Mouse (Mus musculus): Measurements from ENCODE around the gene 4930455H04Rik. TPM values are rescaled to one million over a fixed set of nuclear protein-coding genes. Genes with fewer than 3 reads are reported as not detected.

The 4930455H04Rik gene
- total RNA-seq (2021) = under 1 TPM in 1 of 2 experiments, not detected in 1; 0.21 TPM
- long read RNA-seq, experiment 1 = 0 reads
- long read RNA-seq, experiment 2 = 0 reads

DNA sequence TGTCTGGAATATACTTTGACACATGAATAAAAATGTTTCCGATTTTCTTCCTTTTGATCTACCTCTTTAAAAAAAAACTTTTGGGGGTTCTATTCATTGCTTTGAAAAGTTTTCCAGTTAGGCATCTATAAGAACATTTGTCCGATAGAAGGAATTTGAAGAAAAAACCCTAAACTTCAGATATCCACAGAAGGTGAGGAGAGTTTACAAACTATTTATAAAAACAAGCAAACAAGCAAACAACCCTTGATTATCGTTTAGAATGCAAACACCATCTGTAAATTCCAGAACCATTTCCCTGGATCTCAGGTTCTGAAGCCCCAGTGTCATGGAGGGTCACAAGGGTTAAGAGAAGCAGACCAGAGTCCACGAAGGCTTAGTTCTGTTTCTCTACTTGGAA lies at the start of gene 4930455H04Rik:
Gene 4930455H04Rik (plus strand): TSS at position 301 of the 400 bp plus-strand sequence.
- no peak for DNase-seq

GRCm38 (mm10) chr3:116921535-116921934 lies 46.5 kb upstream of the 4930455H04Rik start:
- no peak for DNase-seq

- DNase-seq = no peak
Measured at GRCm38 (mm10) chr3:116923042-116923441, 45.0 kb upstream of the 4930455H04Rik start.

- DNase-seq = peak; percentile 41 to 48
Measured at GRCm38 (mm10) chr3:116928994-116929393, 39.1 kb upstream of the 4930455H04Rik start.

DNA sequence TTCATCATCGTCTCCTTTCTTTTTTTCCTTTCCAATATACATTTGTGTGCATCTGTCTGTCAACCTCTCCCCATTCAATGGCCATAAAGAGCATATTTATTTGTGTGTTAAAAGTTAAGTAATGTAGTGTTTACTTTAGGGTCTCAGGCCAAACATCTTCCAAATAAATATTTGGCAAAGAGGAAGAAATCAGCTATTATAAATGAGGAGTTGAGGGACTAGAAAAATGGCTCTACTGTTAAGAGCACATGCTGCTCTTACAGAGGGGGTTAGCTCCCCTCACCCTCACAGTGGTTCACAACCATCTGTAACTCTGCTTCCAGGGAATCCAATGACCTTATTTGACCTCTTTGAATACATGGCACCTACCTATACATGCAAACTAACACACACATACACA lies 34.9 kb upstream of the 4930455H04Rik start:
- no peak for DNase-seq

GRCm38 (mm10) chr3:116936934-116937691 lies 31.0 kb upstream of the 4930455H04Rik start:
- no peak for DNase-seq

- no peak for DNase-seq
Measured at GRCm38 (mm10) chr3:116940804-116941558, 27.1 kb upstream of the 4930455H04Rik start.

DNA sequence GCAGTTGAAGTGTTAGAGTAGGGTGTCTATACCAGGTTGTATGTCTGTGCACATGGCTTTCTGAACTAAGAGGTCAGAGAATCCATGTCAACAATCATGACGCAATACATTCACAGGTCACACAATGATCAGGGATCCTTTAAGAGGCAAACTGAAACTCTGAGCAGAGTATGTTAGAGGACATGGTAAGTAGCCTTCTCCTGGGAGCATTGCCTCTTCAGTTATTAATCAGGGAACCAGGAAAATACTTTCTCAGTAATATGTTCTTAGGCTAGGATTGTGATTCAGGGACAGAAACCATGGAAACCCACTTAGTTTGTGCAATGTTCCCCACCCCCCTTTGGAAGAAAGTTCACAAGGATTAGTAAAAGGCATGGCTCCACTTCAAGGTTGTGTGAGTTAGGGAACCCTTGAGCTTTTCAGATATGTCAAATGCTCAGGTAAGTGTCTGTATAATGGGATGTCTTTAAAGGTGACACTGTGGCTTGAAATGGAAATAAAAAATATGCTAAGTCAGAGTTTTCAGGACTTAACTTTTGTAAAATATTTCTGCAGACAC lies 26.4 kb upstream of the 4930455H04Rik start:
- no peak for DNase-seq

GRCm38 (mm10) chr3:116942751-116943150 lies 25.3 kb upstream of the 4930455H04Rik start:
- DNase-seq = no peak

DNA sequence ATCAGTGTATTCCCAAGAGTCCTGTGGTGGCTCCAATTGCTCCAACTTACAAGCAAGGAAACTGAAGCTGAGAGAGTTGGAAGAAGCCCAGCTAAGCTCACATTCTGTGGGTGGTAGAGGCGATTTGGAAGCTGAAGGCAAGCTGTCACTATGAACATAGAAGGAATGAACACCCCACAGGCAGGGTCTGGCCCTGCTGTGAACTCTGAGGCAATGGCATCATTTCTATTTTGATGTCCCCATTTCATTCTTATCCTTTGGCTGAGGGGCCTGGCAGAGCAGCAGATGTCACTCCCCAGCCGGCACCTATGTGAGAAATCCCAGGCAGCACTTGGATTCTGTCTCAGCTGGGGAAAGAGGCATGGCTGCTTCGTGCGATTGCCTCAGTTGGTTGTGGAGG lies 24.6 kb upstream of the 4930455H04Rik start:
- DNase-seq = peak; percentile 58 to 71

GRCm38 (mm10) chr3:116946476-116946875 lies 21.6 kb upstream of the 4930455H04Rik start:
- no peak for DNase-seq

- DNase-seq = no peak
Measured at GRCm38 (mm10) chr3:116950665-116951115, 17.4 kb upstream of the 4930455H04Rik start.

GRCm38 (mm10) chr3:116951489-116951888 lies 16.6 kb upstream of the 4930455H04Rik start:
- peak in 1 of 2 experiments; percentile 64 for DNase-seq

- DNase-seq = peak in 1 of 2 experiments; percentile 67
Measured at GRCm38 (mm10) chr3:116952242-116952899, 15.7 kb upstream of the 4930455H04Rik start.

GRCm38 (mm10) chr3:116953366-116953765 lies 14.7 kb upstream of the 4930455H04Rik start:
- no peak for DNase-seq

- peak; percentile 54 to 63 for DNase-seq
Measured at GRCm38 (mm10) chr3:116955061-116955460, 13.0 kb upstream of the 4930455H04Rik start.

GRCm38 (mm10) chr3:116960414-116960813 lies 7.7 kb upstream of the 4930455H04Rik start:
- no peak for DNase-seq

DNA sequence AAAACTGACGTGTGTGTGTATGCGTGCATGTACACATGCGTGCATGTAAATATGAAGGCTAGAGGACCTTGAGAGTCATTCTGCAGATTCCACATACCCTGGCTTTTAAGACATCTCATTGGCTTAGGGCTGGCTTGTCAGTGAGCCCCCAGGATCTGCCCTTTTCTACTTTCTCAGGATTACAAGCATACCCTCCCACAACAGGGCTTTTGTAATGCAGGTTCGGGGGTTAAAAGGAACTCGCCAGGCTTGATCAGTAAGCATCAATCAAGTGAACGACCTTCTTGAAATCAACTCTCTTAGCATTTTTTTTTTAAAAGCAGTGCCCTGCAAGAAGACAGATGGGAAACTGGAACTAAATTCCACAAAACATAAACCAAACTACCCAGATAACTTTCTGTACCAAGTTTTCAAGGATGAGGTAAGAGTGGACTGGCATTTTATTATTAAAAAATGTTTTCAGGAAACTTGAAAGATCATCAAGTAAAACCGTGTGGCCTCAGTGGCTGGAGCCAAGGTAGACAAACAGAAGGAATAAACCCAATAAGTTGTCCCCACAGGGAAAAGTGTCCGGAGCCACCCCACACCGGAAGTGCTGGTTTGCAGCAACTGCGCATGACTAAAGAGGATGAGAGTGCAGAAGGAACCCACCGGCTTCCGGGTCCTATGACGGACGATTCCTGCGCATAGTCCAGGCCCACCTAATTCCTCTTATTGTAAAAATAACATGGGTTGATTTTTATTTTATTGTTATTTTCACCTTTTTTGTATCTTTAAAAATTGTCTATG lies 6.5 kb upstream of the 4930455H04Rik start:
- DNase-seq = no peak

DNA sequence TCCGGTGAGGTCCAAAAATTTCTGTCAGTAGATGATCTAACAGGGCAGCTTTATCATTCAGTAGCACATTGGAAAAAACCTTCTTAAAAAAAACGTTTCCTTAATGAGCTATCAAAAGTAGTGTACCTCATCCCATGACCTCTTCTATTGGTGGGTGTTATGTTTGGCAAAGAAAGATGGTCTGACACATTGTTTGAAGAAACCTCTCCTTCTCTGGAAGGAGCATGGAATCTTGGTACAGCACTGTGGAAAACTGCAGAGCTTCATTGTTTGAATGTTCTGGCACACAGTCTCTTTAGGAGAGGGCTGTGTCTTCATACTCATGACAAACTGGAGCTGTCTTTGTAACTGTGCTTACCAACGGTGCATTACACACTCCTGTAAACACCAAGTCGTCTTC lies 4.9 kb upstream of the 4930455H04Rik start:
- DNase-seq = peak in 1 of 2 experiments; percentile 67

- peak; percentile 85 to 87 for DNase-seq
Measured at GRCm38 (mm10) chr3:116964426-116964825, 3.6 kb upstream of the 4930455H04Rik start.

- DNase-seq = peak; percentile 77 to 87
Measured at GRCm38 (mm10) chr3:116966225-116966624, 1.8 kb upstream of the 4930455H04Rik start.

Measured in heart, adult 18-20 months (tissue).